Mouse (Mus musculus) neural tube, embryonic 15.5 days (tissue): ENCODE measurements at regions not wholly inside any gene's neighbourhood (a gene's known extent, or its start where the extent isn't known, plus 50 kb on each side); places are given as distances from the start of the nearest gene placed in this dataset.
A peak's percentile ranks its signal among the peaks of the same experiment; 100 is the strongest.

Source experiments
- ATAC-seq: fragments of 200-750 bp; cut with Nextera tagmentation; 2 replicates; pipeline ENCODE4 v1.8.0; 2017; ENCODE audit warnings: mild to moderate bottlenecking, moderate TSS enrichment, moderate library complexity; ENCODE audit not compliant: low FRiP score
- H3K27ac ChIP-seq: fragments of 300-500 bp; sonication (generic); replicated peaks from 2 replicates; pipeline ENCODE4 v1.5.1; 2015; ENCODE audit warnings: mild to moderate bottlenecking, inconsistent platforms
- H3K27me3 ChIP-seq: fragments of 300-500 bp; sonication (generic); replicated peaks from 2 replicates; pipeline ENCODE4 v1.6.1; 2015; ENCODE audit warnings: inconsistent platforms
- H3K36me3 ChIP-seq: fragments of 300-500 bp; sonication (generic); 2 replicates; pipeline ENCODE4 v1.6.1; 2015; ENCODE audit warnings: inconsistent platforms
- H3K4me1 ChIP-seq: fragments of 300-500 bp; sonication (generic); 2 replicates; pipeline ENCODE4 v1.6.1; 2015; ENCODE audit warnings: inconsistent platforms
- H3K4me2 ChIP-seq: fragments of 300-500 bp; sonication (generic); 2 replicates; pipeline ENCODE4 v1.6.1; 2015; ENCODE audit warnings: inconsistent platforms, mild to moderate bottlenecking, moderate library complexity
- H3K4me3 ChIP-seq: fragments of 300-500 bp; sonication (generic); replicated peaks from 2 replicates; pipeline ENCODE4 v1.5.1; 2015; ENCODE audit warnings: mild to moderate bottlenecking, inconsistent platforms
- H3K9ac ChIP-seq: fragments of 300-500 bp; sonication (generic); replicated peaks from 2 replicates; pipeline ENCODE4 v1.6.1; 2015; ENCODE audit warnings: mild to moderate bottlenecking, inconsistent platforms
- H3K9me3 ChIP-seq: fragments of 300-500 bp; sonication (generic); replicated peaks from 2 replicates; pipeline ENCODE4 v1.6.1; 2016; ENCODE audit warnings: inconsistent platforms
- WGBS: fragments of 180-500 bp; shearing (Covaris S2); methylation state at CpG from one replicate; pipeline ENCODE4 v1.1.7; 2015; ENCODE audit warnings: mixed read lengths; 5-methylcytosine and 5-hydroxymethylcytosine counted together

GRCm38 (mm10) chr10:19459709-19460108 lies 103.4 kb downstream of the Olig3 start:
- peaks cover 27% of the 10 kb centered on the region for H3K27me3 ChIP-seq
- H3K9me3 ChIP-seq, result no peaks in the 10 kb centered on the region
- peaks cover 3% of the 10 kb centered on the region; the same call in 1 of the 2 replicates for H3K4me1 ChIP-seq
- no peak overlapping the region for H3K9ac ChIP-seq
- no peak overlapping the region for H3K27ac ChIP-seq
- H3K4me2 ChIP-seq, result no peak overlapping the region
- no peaks in the 10 kb centered on the region for H3K36me3 ChIP-seq
- WGBS, result 43% methylated on average over 5 of the region's 5 CpGs
- no peak overlapping the region for H3K4me3 ChIP-seq
- no peak for ATAC-seq

- no peak overlapping the region for H3K9ac ChIP-seq
- H3K4me1 ChIP-seq, result peaks cover 3% of the 10 kb centered on the region; the same call in 1 of the 2 replicates
- no peaks in the 10 kb centered on the region for H3K9me3 ChIP-seq
- no peak overlapping the region for H3K27ac ChIP-seq
- no peak overlapping the region for H3K4me2 ChIP-seq
- no peaks in the 10 kb centered on the region for H3K36me3 ChIP-seq
- ATAC-seq, result no peak
- 40% methylated on average over 4 of the region's 4 CpGs for WGBS
- no peak overlapping the region for H3K4me3 ChIP-seq
- H3K27me3 ChIP-seq, result peaks cover 27% of the 10 kb centered on the region
These were observed 103.8 kb downstream of the Olig3 start for GRCm38 (mm10) chr10:19460164-19460563.

- no peaks in the 10 kb centered on the region for H3K9me3 ChIP-seq
- H3K4me1 ChIP-seq, result peaks cover 3% of the 10 kb centered on the region; the same call in 1 of the 2 replicates
- no peak overlapping the region for H3K9ac ChIP-seq
- no peak for ATAC-seq
- no peaks in the 10 kb centered on the region for H3K36me3 ChIP-seq
- no peak overlapping the region for H3K4me3 ChIP-seq
- WGBS, result 82% methylated on average over 3 of the region's 3 CpGs
- peaks cover 6% of the 10 kb centered on the region; the same call in 1 of the 2 replicates for H3K27me3 ChIP-seq
- H3K27ac ChIP-seq, result no peak overlapping the region
- H3K4me2 ChIP-seq, result no peak overlapping the region
These were observed 107.5 kb downstream of the Olig3 start for GRCm38 (mm10) chr10:19463800-19464199.

- Histone ChIP-seq H3K36me3 (no peaks in the 10 kb centered on the region), H3K4me1 (no peaks in the 10 kb centered on the region), H3K27me3 (peaks cover 5% of the 10 kb centered on the region; the same call in 1 of the 2 replicates), H3K4me2 (no peak overlapping the region), H3K4me3 (no peak overlapping the region), H3K27ac (no peak overlapping the region), H3K9me3 (no peaks in the 10 kb centered on the region), H3K9ac (no peak overlapping the region)
- ATAC-seq, result no peak
- 18% methylated on average over 5 of the region's 5 CpGs for WGBS
These were observed 108.2 kb downstream of the Olig3 start for GRCm38 (mm10) chr10:19464504-19464903.

- WGBS, result 62% methylated on average over 9 of the region's 9 CpGs
- Histone ChIP-seq H3K4me1 (0 out of 2 replicates have a peak, but pooled peaks cover 4% of the 10 kb centered on the region), H3K4me2 (no peak overlapping the region), H3K4me3 (no peak overlapping the region), H3K36me3 (no peaks in the 10 kb centered on the region), H3K9me3 (no peaks in the 10 kb centered on the region), H3K27ac (no peak overlapping the region), H3K27me3 (peaks cover 19% of the 10 kb centered on the region), H3K9ac (no peak overlapping the region)
- peak; percentile 53; the same call in 1 of the 2 replicates for ATAC-seq
These were observed 115.2 kb downstream of the Olig3 start for GRCm38 (mm10) chr10:19471349-19472040.

- H3K4me2 ChIP-seq, result no peak overlapping the region
- H3K9me3 ChIP-seq, result no peaks in the 10 kb centered on the region
- H3K4me3 ChIP-seq, result no peak overlapping the region
- peaks cover 19% of the 10 kb centered on the region for H3K27me3 ChIP-seq
- 0 out of 2 replicates have a peak, but pooled peaks cover 4% of the 10 kb centered on the region for H3K4me1 ChIP-seq
- 55% methylated on average over 6 of the region's 6 CpGs for WGBS
- H3K9ac ChIP-seq, result no peak overlapping the region
- no peak for ATAC-seq
- H3K36me3 ChIP-seq, result no peaks in the 10 kb centered on the region
- no peak overlapping the region for H3K27ac ChIP-seq
These were observed 115.7 kb downstream of the Olig3 start for GRCm38 (mm10) chr10:19472066-19472465.

- no peak overlapping the region for H3K27ac ChIP-seq
- H3K4me3 ChIP-seq, result no peak overlapping the region
- no peaks in the 10 kb centered on the region for H3K36me3 ChIP-seq
- 0 out of 2 replicates have a peak, but pooled peaks cover 4% of the 10 kb centered on the region for H3K4me1 ChIP-seq
- ATAC-seq, result peak; percentile 61; the same call in 1 of the 2 replicates
- no peak overlapping the region for H3K4me2 ChIP-seq
- H3K9me3 ChIP-seq, result no peaks in the 10 kb centered on the region
- 68% methylated on average over 3 of the region's 3 CpGs for WGBS
- peaks cover 19% of the 10 kb centered on the region for H3K27me3 ChIP-seq
- H3K9ac ChIP-seq, result no peak overlapping the region
These were observed 116.7 kb downstream of the Olig3 start for GRCm38 (mm10) chr10:19472949-19473535.

- H3K27ac ChIP-seq, result no peak overlapping the region
- H3K4me2 ChIP-seq, result peak overlapping the region; percentile 21; the same call in 1 of the 2 replicates
- H3K9me3 ChIP-seq, result no peaks in the 10 kb centered on the region
- H3K36me3 ChIP-seq, result no peaks in the 10 kb centered on the region
- ATAC-seq, result no peak
- no peak overlapping the region for H3K4me3 ChIP-seq
- peaks cover 7% of the 10 kb centered on the region; the same call in 1 of the 2 replicates for H3K4me1 ChIP-seq
- WGBS, result 7% methylated on average over 15 of the region's 15 CpGs
- H3K9ac ChIP-seq, result no peak overlapping the region
- H3K27me3 ChIP-seq, result peaks cover 73% of the 10 kb centered on the region
These were observed 106.1 kb upstream of the Ifngr1 start for GRCm38 (mm10) chr10:19485537-19486135.

GRCm38 (mm10) chr10:19490500-19490899 lies 101.2 kb upstream of the Ifngr1 start:
- peaks cover 4% of the 10 kb centered on the region; the same call in 1 of the 2 replicates for H3K4me1 ChIP-seq
- no peak overlapping the region for H3K9ac ChIP-seq
- WGBS, result 28% methylated on average over 8 of the region's 8 CpGs
- peaks cover 77% of the 10 kb centered on the region for H3K27me3 ChIP-seq
- H3K4me2 ChIP-seq, result no peak overlapping the region
- no peak overlapping the region for H3K27ac ChIP-seq
- no peak overlapping the region for H3K4me3 ChIP-seq
- no peak for ATAC-seq
- H3K36me3 ChIP-seq, result no peaks in the 10 kb centered on the region
- no peaks in the 10 kb centered on the region for H3K9me3 ChIP-seq

- no peaks in the 10 kb centered on the region for H3K4me1 ChIP-seq
- H3K4me2 ChIP-seq, result no peak overlapping the region
- no peak overlapping the region for H3K27ac ChIP-seq
- H3K27me3 ChIP-seq, result peaks cover 70% of the 10 kb centered on the region
- H3K9me3 ChIP-seq, result no peaks in the 10 kb centered on the region
- no peaks in the 10 kb centered on the region for H3K36me3 ChIP-seq
- ATAC-seq, result no peak
- no peak overlapping the region for H3K9ac ChIP-seq
- no peak overlapping the region for H3K4me3 ChIP-seq
- 64% methylated on average over 21 of the region's 21 CpGs for WGBS
These were observed 100.0 kb upstream of the Ifngr1 start for GRCm38 (mm10) chr10:19491513-19492380.

GRCm38 (mm10) chr10:19494461-19495105 lies 97.2 kb upstream of the Ifngr1 start:
- H3K27ac ChIP-seq, result no peak overlapping the region
- peaks cover 43% of the 10 kb centered on the region for H3K27me3 ChIP-seq
- ATAC-seq, result no peak
- H3K36me3 ChIP-seq, result no peaks in the 10 kb centered on the region
- no peak overlapping the region for H3K4me3 ChIP-seq
- no peak overlapping the region for H3K9ac ChIP-seq
- WGBS, result 32% methylated on average over 9 of the region's 9 CpGs
- no peak overlapping the region for H3K4me2 ChIP-seq
- no peaks in the 10 kb centered on the region for H3K4me1 ChIP-seq
- H3K9me3 ChIP-seq, result no peaks in the 10 kb centered on the region
